Mouse (Mus musculus): ENCODE data around the gene Cxcl15. TPM values are rescaled to one million over a fixed set of nuclear protein-coding genes. Genes with fewer than 3 reads are reported as not detected.
"Not testable (repeated sequence)": the region's sequence is repeated elsewhere in the genome, so short reads cannot be mapped to it uniquely, and the experiment has no call there.

Cxcl15 gene
- total and polyA plus RNA-seq, 2 experiments from 2014 or later, result 0.08 to 0.19 TPM

DNA sequence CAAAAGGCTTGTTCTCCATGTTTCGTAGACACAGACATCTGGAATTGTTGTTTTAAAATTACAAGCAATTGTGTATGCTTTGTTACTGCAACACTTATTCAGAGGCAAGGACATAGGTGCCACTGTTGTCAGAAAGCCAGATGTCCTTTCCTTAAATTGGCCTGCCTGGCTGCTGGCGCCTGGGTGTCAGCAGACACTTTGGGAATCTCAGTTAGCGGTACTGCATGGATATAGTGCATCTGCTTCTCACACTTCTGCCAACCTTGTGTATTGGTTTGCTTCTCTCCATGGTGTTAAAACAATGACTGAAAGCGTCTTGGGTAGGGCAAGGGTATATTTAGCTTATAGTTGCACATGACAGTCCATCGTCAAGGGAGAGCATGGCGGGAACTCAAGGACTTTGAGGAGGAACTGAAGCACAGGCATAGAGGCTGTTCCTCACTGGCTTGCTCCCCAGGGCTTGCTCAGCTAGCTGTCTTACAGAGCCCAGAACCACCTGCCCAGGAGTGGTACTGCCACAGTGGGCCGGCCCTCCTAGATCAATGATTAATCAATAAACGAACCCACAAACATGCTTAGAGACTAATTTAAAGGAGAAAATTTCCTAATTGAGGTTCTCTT lies 38.5 kb downstream of the Cxcl15 start:
- H3K27ac ChIP-seq (ENCODE audit: low read depth), result 0 out of 2 replicates have a peak overlapping the region, but pooled peaks have one; percentile 19
- no peaks in the 10 kb centered on the region for H3K27me3 ChIP-seq (ENCODE audit: control insufficient read depth, insufficient read depth, low read length)
- no peaks in the 10 kb centered on the region for H3K36me3 ChIP-seq (replicated peaks; ENCODE audit: control insufficient read depth, insufficient read depth, low read length)
- WGBS, result 63% methylated on average over 8 of the region's 8 CpGs
- no peak overlapping the region for H3K4me3 ChIP-seq (ENCODE audit: low read depth, low read length)
- H3K4me1 ChIP-seq (ENCODE audit: control insufficient read depth, insufficient read depth), result peaks cover 5% of the 10 kb centered on the region; the same call in 1 of the 2 replicates
- TF ChIP-seq CTCF (IDR thresholded peaks at IDR 0.05; ENCODE audit: low read depth) (no peak), EP300 (IDR thresholded peaks at IDR 0.05; ENCODE audit: low read depth) (no peak)
- 0 out of 2 replicates have a peak overlapping the region, but pooled peaks have one; percentile 34 for H3K4me2 ChIP-seq (ENCODE audit: low read depth, low read length)
- peak; percentile 31 for DNase-seq (ENCODE audit: low spot score)
- ATAC-seq (ENCODE audit: insufficient read depth, low read depth), result peak; percentile 24; the same call in 1 of the 2 replicates
- H3K9me3 ChIP-seq (replicated peaks; ENCODE audit: control insufficient read depth, low read length), result no peaks in the 10 kb centered on the region
- no peak overlapping the region for H3K9ac ChIP-seq (replicated peaks; ENCODE audit: low read depth, low read length)

DNA sequence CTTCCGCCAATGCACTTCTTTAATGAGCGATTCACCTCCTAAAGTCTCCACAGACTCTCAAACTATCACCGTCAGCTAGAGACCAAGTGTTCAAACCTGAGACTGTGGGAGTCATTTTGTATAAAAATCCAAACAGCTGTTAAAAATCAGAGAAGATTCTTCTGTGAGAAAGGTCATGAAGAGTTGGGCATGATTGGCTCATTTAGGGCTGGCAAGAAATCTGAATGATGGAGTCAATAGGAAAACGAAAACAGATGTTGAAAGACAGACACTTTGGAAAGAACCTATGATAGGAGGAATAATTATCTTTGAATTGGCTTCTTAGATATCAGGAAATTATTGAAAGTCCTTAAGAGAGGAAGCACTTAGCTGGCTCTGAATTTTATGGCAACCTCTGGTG lies 40.1 kb downstream of the Cxcl15 start:
- no peaks in the 10 kb centered on the region for H3K36me3 ChIP-seq (replicated peaks; ENCODE audit: control insufficient read depth, insufficient read depth, low read length)
- H3K4me1 ChIP-seq (ENCODE audit: control insufficient read depth, insufficient read depth), result peaks cover 5% of the 10 kb centered on the region; the same call in 1 of the 2 replicates
- TF ChIP-seq EP300 (IDR thresholded peaks at IDR 0.05; ENCODE audit: low read depth) (no peak), CTCF (IDR thresholded peaks at IDR 0.05; ENCODE audit: low read depth) (no peak)
- ATAC-seq (ENCODE audit: insufficient read depth, low read depth) (no peak), DNase-seq (ENCODE audit: low spot score) (no peak)
- H3K27ac ChIP-seq (ENCODE audit: low read depth), result no peak overlapping the region
- no peaks in the 10 kb centered on the region for H3K9me3 ChIP-seq (replicated peaks; ENCODE audit: control insufficient read depth, low read length)
- WGBS, result 84% methylated on average over 4 of the region's 4 CpGs
- H3K4me2 ChIP-seq (ENCODE audit: low read depth, low read length), result no peak overlapping the region
- no peak overlapping the region for H3K4me3 ChIP-seq (ENCODE audit: low read depth, low read length)
- no peak overlapping the region for H3K9ac ChIP-seq (replicated peaks; ENCODE audit: low read depth, low read length)
- no peaks in the 10 kb centered on the region for H3K27me3 ChIP-seq (ENCODE audit: control insufficient read depth, insufficient read depth, low read length)

- TF ChIP-seq EP300 (IDR thresholded peaks at IDR 0.05; ENCODE audit: low read depth), result no peak
- TF ChIP-seq CTCF (IDR thresholded peaks at IDR 0.05; ENCODE audit: low read depth), result no peak
- no peaks in the 10 kb centered on the region for H3K36me3 ChIP-seq (replicated peaks; ENCODE audit: control insufficient read depth, insufficient read depth, low read length)
- H3K4me1 ChIP-seq (ENCODE audit: control insufficient read depth, insufficient read depth), result no peaks in the 10 kb centered on the region
- DNase-seq (ENCODE audit: low spot score) (no peak), ATAC-seq (ENCODE audit: insufficient read depth, low read depth) (no peak)
- H3K27ac ChIP-seq (ENCODE audit: low read depth), result no peak overlapping the region
- no peak overlapping the region for H3K9ac ChIP-seq (replicated peaks; ENCODE audit: low read depth, low read length)
- H3K4me2 ChIP-seq (ENCODE audit: low read depth, low read length), result no peak overlapping the region
- H3K9me3 ChIP-seq (replicated peaks; ENCODE audit: control insufficient read depth, low read length), result no peaks in the 10 kb centered on the region
- WGBS, result 64% methylated on average over 5 of the region's 5 CpGs
- H3K27me3 ChIP-seq (ENCODE audit: control insufficient read depth, insufficient read depth, low read length), result no peaks in the 10 kb centered on the region
- no peak overlapping the region for H3K4me3 ChIP-seq (ENCODE audit: low read depth, low read length)
Measured at GRCm38 (mm10) chr5:90838582-90838981, 44.2 kb downstream of the Cxcl15 start.

- Histone ChIP-seq H3K9ac (replicated peaks; ENCODE audit: low read depth, low read length) (no peak overlapping the region), H3K27ac (ENCODE audit: low read depth) (no peak overlapping the region), H3K9me3 (replicated peaks; ENCODE audit: control insufficient read depth, low read length) (no peaks in the 10 kb centered on the region), H3K36me3 (replicated peaks; ENCODE audit: control insufficient read depth, insufficient read depth, low read length) (no peaks in the 10 kb centered on the region), H3K27me3 (ENCODE audit: control insufficient read depth, insufficient read depth, low read length) (no peaks in the 10 kb centered on the region), H3K4me2 (ENCODE audit: low read depth, low read length) (no peak overlapping the region), H3K4me3 (ENCODE audit: low read depth, low read length) (no peak overlapping the region), H3K4me1 (ENCODE audit: control insufficient read depth, insufficient read depth) (no peaks in the 10 kb centered on the region)
- ATAC-seq (ENCODE audit: insufficient read depth, low read depth) (no peak), DNase-seq (ENCODE audit: low spot score) (no peak)
- 59% methylated on average over 7 of the region's 7 CpGs for WGBS
- TF ChIP-seq CTCF (IDR thresholded peaks at IDR 0.05; ENCODE audit: low read depth), result no peak
Measured at GRCm38 (mm10) chr5:90840902-90841869, 46.9 kb downstream of the Cxcl15 start.

DNA sequence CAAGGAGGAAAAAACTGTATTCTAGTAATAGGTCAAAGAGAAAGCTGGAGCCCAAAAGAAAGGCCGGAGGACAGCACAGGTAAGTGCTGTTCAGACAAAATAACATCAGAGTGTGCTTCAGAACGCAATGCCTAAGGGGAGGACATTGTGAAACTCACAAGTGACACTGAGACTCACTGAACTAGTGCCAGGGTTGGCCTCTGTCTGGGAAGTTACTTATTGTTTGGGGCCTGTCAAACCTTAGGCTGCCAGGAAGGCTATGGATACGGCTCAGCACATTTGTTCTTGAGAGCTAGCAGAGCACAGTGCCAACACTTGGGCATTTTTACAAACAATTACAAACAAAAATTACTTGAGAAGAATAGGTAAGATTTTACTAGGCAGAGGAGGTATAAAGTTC lies 49.6 kb downstream of the Cxcl15 start:
- H3K4me3 ChIP-seq (ENCODE audit: low read depth, low read length), result no peak overlapping the region
- H3K27ac ChIP-seq (ENCODE audit: low read depth), result no peak overlapping the region
- no peak overlapping the region for H3K4me2 ChIP-seq (ENCODE audit: low read depth, low read length)
- H3K36me3 ChIP-seq (replicated peaks; ENCODE audit: control insufficient read depth, insufficient read depth, low read length), result no peaks in the 10 kb centered on the region
- 72% methylated on average over 3 of the region's 3 CpGs for WGBS
- no peaks in the 10 kb centered on the region for H3K4me1 ChIP-seq (ENCODE audit: control insufficient read depth, insufficient read depth)
- DNase-seq (ENCODE audit: low spot score) (no peak), ATAC-seq (ENCODE audit: insufficient read depth, low read depth) (no peak)
- TF ChIP-seq CTCF (IDR thresholded peaks at IDR 0.05; ENCODE audit: low read depth), result no peak
- TF ChIP-seq EP300 (IDR thresholded peaks at IDR 0.05; ENCODE audit: low read depth), result no peak
- no peak overlapping the region for H3K9ac ChIP-seq (replicated peaks; ENCODE audit: low read depth, low read length)
- H3K27me3 ChIP-seq (ENCODE audit: control insufficient read depth, insufficient read depth, low read length), result no peaks in the 10 kb centered on the region
- no peaks in the 10 kb centered on the region for H3K9me3 ChIP-seq (replicated peaks; ENCODE audit: control insufficient read depth, low read length)

DNA sequence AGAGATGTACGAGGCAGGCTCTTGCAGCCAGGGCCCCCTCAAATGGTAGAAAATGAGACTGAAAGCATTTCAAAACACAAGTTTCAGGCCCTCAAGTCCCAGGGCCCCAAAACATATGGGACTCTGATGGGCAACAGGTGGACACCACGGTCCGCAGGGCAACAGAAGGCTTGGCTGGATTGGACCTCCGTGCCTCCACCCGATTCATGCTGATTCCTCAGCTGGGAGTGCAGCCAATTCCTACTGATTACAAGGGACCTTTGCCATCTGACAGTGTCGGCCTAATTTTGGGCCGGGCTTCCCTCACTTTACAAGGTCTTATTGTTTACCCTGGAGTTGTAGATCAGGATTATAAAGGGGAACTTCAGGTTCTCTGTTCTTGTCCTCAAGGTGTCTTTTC lies 55.8 kb downstream of the Cxcl15 start:
- H3K4me3 ChIP-seq (ENCODE audit: low read depth, low read length); H3K36me3 ChIP-seq (replicated peaks; ENCODE audit: control insufficient read depth, insufficient read depth, low read length); H3K9ac ChIP-seq (replicated peaks; ENCODE audit: low read depth, low read length); H3K4me1 ChIP-seq (ENCODE audit: control insufficient read depth, insufficient read depth); DNase-seq (ENCODE audit: low spot score); H3K27me3 ChIP-seq (ENCODE audit: control insufficient read depth, insufficient read depth, low read length); ATAC-seq (ENCODE audit: insufficient read depth, low read depth); H3K4me2 ChIP-seq (ENCODE audit: low read depth, low read length); H3K27ac ChIP-seq (ENCODE audit: low read depth); H3K9me3 ChIP-seq (replicated peaks; ENCODE audit: control insufficient read depth, low read length): not testable (repeated sequence)
- WGBS, result 80% methylated on average over 7 of the region's 7 CpGs

DNA sequence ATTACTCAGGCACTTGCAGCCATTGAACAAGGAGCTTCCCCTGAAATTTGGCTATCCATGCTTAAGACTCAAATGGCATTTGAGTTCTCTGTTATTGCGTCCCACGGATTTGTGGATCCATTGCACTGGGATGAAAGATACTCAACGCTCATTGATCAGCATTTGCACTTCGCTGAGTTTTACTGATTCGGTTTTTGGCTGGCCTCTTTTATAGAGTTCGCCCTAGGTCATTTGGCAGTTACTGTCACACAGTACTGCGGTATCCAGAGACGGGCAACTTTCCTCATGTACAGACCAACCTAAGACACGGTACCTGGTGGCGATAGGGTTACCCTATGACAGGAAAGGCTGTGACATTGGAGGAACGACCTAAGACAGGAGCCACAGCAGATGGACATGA lies 57.1 kb downstream of the Cxcl15 start:
- H3K27ac ChIP-seq (ENCODE audit: low read depth); H3K4me3 ChIP-seq (ENCODE audit: low read depth, low read length); H3K4me2 ChIP-seq (ENCODE audit: low read depth, low read length); H3K27me3 ChIP-seq (ENCODE audit: control insufficient read depth, insufficient read depth, low read length); H3K9me3 ChIP-seq (replicated peaks; ENCODE audit: control insufficient read depth, low read length); H3K36me3 ChIP-seq (replicated peaks; ENCODE audit: control insufficient read depth, insufficient read depth, low read length); H3K9ac ChIP-seq (replicated peaks; ENCODE audit: low read depth, low read length); DNase-seq (ENCODE audit: low spot score); H3K4me1 ChIP-seq (ENCODE audit: control insufficient read depth, insufficient read depth); ATAC-seq (ENCODE audit: insufficient read depth, low read depth): not testable (repeated sequence)
- WGBS, result 91% methylated on average over 11 of the region's 11 CpGs
